Mouse (Mus musculus) kidney, adult 2 months (tissue): ENCODE measurements around the gene Snx20. TPM values are rescaled to one million over a fixed set of nuclear protein-coding genes. Genes with fewer than 3 reads are reported as not detected.

ENCODE experiments used
- DNase-seq: peaks from one replicate; pipeline ENCODE4 v3.0.0; 2021
- H3K27ac ChIP-seq: fragments of 200-500 bp; 2 replicates; pipeline ENCODE4 v1.5.1; 2012; ENCODE audit warnings: low read depth, low read length, control low read depth, inconsistent platforms; ENCODE audit not compliant: insufficient read depth
- H3K27me3 ChIP-seq: fragments of 200-500 bp; replicated peaks from 2 replicates; pipeline ENCODE4 v1.6.1; 2012; ENCODE audit warnings: mild to moderate bottlenecking, moderate library complexity, low read length, inconsistent platforms; ENCODE audit not compliant: control insufficient read depth, insufficient read depth
- H3K36me3 ChIP-seq: fragments of 200-500 bp; 2 replicates; pipeline ENCODE4 v1.6.1; 2012; ENCODE audit warnings: mild to moderate bottlenecking, moderate library complexity, low read length, inconsistent platforms; ENCODE audit not compliant: control insufficient read depth, insufficient read depth
- H3K4me1 ChIP-seq: fragments of 200-500 bp; 2 replicates; pipeline ENCODE4 v1.6.1; 2011; ENCODE audit warnings: low read length; ENCODE audit not compliant: control insufficient read depth, insufficient read depth
- H3K4me3 ChIP-seq: fragments of 200-500 bp; 2 replicates; pipeline ENCODE4 v1.5.1; 2011; ENCODE audit warnings: mild to moderate bottlenecking, low read depth, low read length, control low read depth; ENCODE audit not compliant: insufficient read depth
- CTCF ChIP-seq: fragments of 200-500 bp; conservative IDR thresholded peaks from 2 replicates; pipeline ENCODE4 v1.5.1; 2011; ENCODE audit warnings: low read depth, mild to moderate bottlenecking, control low read depth, low read length, moderate library complexity, mixed read lengths; ENCODE audit not compliant: insufficient read depth, insufficient read length
- POLR2A ChIP-seq: fragments of 200-500 bp; IDR thresholded peaks from one replicate; pipeline ENCODE4 v1.6.1; 2011; ENCODE audit warnings: low read depth, low read length, control low read depth
- WGBS: fragments of 180-500 bp; shearing (Covaris S2); methylation state at CpG from one replicate; pipeline ENCODE4 v1.1.7; 2018; 5-methylcytosine and 5-hydroxymethylcytosine counted together
- polyA plus RNA-seq: library from polyadenylated mRNA; depleted of rRNA; stranded (reverse); fragments of >200 nt; gene quantifications from 2 replicates; pipeline ENCODE4 v1.2.3, GENCODE M21; 2012

Gene Snx20
- polyA plus RNA-seq, 1 experiment: 2.0 TPM

- 87% methylated on average over 10 of the region's 10 CpGs for WGBS
- TF ChIP-seq POLR2A (no peak), CTCF (no peak)
- Histone ChIP-seq H3K4me3 (no peak overlapping the region), H3K27ac (no peak overlapping the region), H3K4me1 (no peaks in the 10 kb centered on the region), H3K27me3 (no peaks in the 10 kb centered on the region), H3K36me3 (no peaks in the 10 kb centered on the region)
- no peak for DNase-seq
Measured at GRCm38 (mm10) chr8:88671575-88671974, 35.6 kb upstream of the Snx20 start.

- Histone ChIP-seq H3K27ac (no peak overlapping the region), H3K4me1 (no peaks in the 10 kb centered on the region), H3K4me3 (no peak overlapping the region), H3K27me3 (no peaks in the 10 kb centered on the region), H3K36me3 (no peaks in the 10 kb centered on the region)
- TF ChIP-seq POLR2A: no peak
- 82% methylated on average over 6 of the region's 6 CpGs for WGBS
- DNase-seq: no peak
Measured at GRCm38 (mm10) chr8:88670782-88671181, 34.9 kb upstream of the Snx20 start.

- no peak for TF ChIP-seq POLR2A
- no peak for TF ChIP-seq CTCF
- no peak overlapping the region for H3K27ac ChIP-seq
- H3K4me1 ChIP-seq: peaks cover 6% of the 10 kb centered on the region
- no peaks in the 10 kb centered on the region for H3K27me3 ChIP-seq
- WGBS: 47% methylated on average over 14 of the region's 14 CpGs
- no peak overlapping the region for H3K4me3 ChIP-seq
- H3K36me3 ChIP-seq: no peaks in the 10 kb centered on the region
- DNase-seq: peak; percentile 50
Measured at GRCm38 (mm10) chr8:88668400-88669086, 32.6 kb upstream of the Snx20 start.

GRCm38 (mm10) chr8:88666435-88666834 lies 30.5 kb upstream of the Snx20 start:
- peak; percentile 54 for DNase-seq
- Histone ChIP-seq H3K4me1 (peaks cover 9% of the 10 kb centered on the region), H3K27me3 (no peaks in the 10 kb centered on the region), H3K27ac (no peak overlapping the region), H3K36me3 (no peaks in the 10 kb centered on the region), H3K4me3 (no peak overlapping the region)
- TF ChIP-seq POLR2A (no peak), CTCF (no peak)
- WGBS: 60% methylated on average over 1 of the region's 1 CpGs

GRCm38 (mm10) chr8:88664947-88665346 lies 29.0 kb upstream of the Snx20 start:
- WGBS: 59% methylated on average over 19 of the region's 19 CpGs
- H3K27me3 ChIP-seq: no peaks in the 10 kb centered on the region

GRCm38 (mm10) chr8:88664121-88664520 lies 28.2 kb upstream of the Snx20 start:
- no peak for TF ChIP-seq CTCF
- Histone ChIP-seq H3K27ac (peak overlapping the region; percentile 75), H3K36me3 (no peaks in the 10 kb centered on the region), H3K4me1 (peaks cover 9% of the 10 kb centered on the region), H3K27me3 (no peaks in the 10 kb centered on the region), H3K4me3 (peak overlapping the region; percentile 6; the same call in 1 of the 2 replicates)
- 40% methylated on average over 16 of the region's 16 CpGs for WGBS
- peak; percentile 94 for DNase-seq

More at GRCm38 (mm10) chr8:88664947-88665346, 29.0 kb upstream of the Snx20 start:
- H3K27ac ChIP-seq: peak overlapping the region; percentile 75
- no peaks in the 10 kb centered on the region for H3K36me3 ChIP-seq
- peak; percentile 75 for DNase-seq
- no peak for TF ChIP-seq POLR2A
- no peak for TF ChIP-seq CTCF
- H3K4me1 ChIP-seq: peaks cover 9% of the 10 kb centered on the region
- peak overlapping the region; percentile 6; the same call in 1 of the 2 replicates for H3K4me3 ChIP-seq

GRCm38 (mm10) chr8:88662401-88662821 lies 26.5 kb upstream of the Snx20 start:
- Histone ChIP-seq H3K4me1 (peaks cover 9% of the 10 kb centered on the region), H3K27me3 (no peaks in the 10 kb centered on the region), H3K27ac (no peak overlapping the region), H3K36me3 (no peaks in the 10 kb centered on the region), H3K4me3 (no peak overlapping the region)
- TF ChIP-seq CTCF (no peak), POLR2A (no peak)
- no peak for DNase-seq
- 89% methylated on average over 6 of the region's 6 CpGs for WGBS
